Mouse (Mus musculus) brain, embryonic 14.5 days (tissue): Measurements from ENCODE around the gene Igfbp7.

Source experiments
- CTCF ChIP-seq: fragments of 200-500 bp; IDR thresholded peaks from 2 replicates; pipeline ENCODE4 v1.5.1; 2012; ENCODE audit warnings: inconsistent platforms, mild to moderate bottlenecking, moderate library complexity, borderline replicate concordance; ENCODE audit not compliant: insufficient read depth, insufficient read length; ENCODE audit errors: extremely low read depth
- POLR2A ChIP-seq: fragments of 200-500 bp; IDR thresholded peaks from 2 replicates; pipeline ENCODE4 v1.6.1; 2012; ENCODE audit warnings: mild to moderate bottlenecking, inconsistent platforms, borderline replicate concordance; ENCODE audit not compliant: poor library complexity, insufficient read depth, insufficient read length, severe bottlenecking; ENCODE audit errors: extremely low read depth

DNA sequence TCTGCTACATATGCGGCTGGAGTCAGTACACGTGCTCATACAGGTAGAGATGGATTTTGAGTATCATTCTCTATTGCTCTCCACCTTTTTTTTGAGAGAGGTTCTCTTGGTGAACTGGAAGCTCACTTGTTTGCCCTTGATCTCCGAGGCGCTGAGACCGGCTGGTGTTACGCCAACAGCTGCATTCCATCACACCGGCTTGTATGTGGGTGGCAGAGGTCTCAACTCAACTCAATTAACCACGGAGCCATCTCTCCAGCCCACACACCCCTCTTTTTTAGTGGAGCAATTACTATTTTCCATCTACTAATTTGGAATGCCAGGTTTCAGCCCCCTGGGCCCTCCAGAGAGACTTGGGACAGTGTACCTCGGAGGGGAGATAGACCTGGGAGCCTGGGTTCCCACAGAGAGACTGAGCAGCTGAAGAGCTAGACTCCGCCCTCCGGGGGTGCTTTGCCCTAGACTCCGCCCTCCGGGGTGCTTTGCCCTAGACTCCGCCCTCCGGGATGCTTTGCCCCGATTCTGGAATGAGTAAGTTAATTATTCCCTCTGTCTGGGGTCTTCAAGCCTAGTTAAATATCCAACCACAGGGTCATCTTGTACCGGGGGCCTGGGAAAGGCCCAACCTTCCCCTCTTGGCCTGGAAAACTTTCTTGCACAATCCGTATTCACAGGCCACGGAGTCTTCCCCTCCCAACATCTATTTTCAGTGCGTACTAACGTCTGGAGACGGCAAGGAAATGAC, 50.3 kb downstream of the Igfbp7 start:
- TF ChIP-seq CTCF: no peak
- TF ChIP-seq POLR2A: no peak
